Mouse (Mus musculus): ENCODE results near the gene Gm17662. TPM values are rescaled to one million over a fixed set of nuclear protein-coding genes. Genes with fewer than 3 reads are reported as not detected.

The Gm17662 gene
- polyA plus RNA-seq, 1 experiment from 2014 or later: not detected

- H3K9ac ChIP-seq (replicated peaks): no peak overlapping the region
- 0 out of 2 replicates have a peak, but pooled peaks cover 3% of the 10 kb centered on the region for H3K4me1 ChIP-seq
- no peak overlapping the region for H3K27ac ChIP-seq (replicated peaks)
- no peaks in the 10 kb centered on the region for H3K36me3 ChIP-seq
- H3K9me3 ChIP-seq: no peaks in the 10 kb centered on the region
- no peaks in the 10 kb centered on the region for H3K27me3 ChIP-seq
- 77% methylated on average over 5 of the region's 5 CpGs for WGBS
- no peak overlapping the region for H3K4me2 ChIP-seq (replicated peaks)
- ATAC-seq (ENCODE audit: low FRiP score, low read depth): no peak
- H3K4me3 ChIP-seq: no peak overlapping the region
Measured at GRCm38 (mm10) chr4:104893588-104893987, 36.5 kb downstream of the Gm17662 start.

GRCm38 (mm10) chr4:104894004-104894734 lies 37.0 kb downstream of the Gm17662 start:
- H3K4me2 ChIP-seq (replicated peaks): no peak overlapping the region
- no peaks in the 10 kb centered on the region for H3K36me3 ChIP-seq
- H3K27ac ChIP-seq (replicated peaks): no peak overlapping the region
- no peak overlapping the region for H3K9ac ChIP-seq (replicated peaks)
- no peaks in the 10 kb centered on the region for H3K4me1 ChIP-seq
- ATAC-seq (ENCODE audit: low FRiP score, low read depth): no peak
- 59% methylated on average over 13 of the region's 13 CpGs for WGBS
- H3K4me3 ChIP-seq: no peak overlapping the region
- no peaks in the 10 kb centered on the region for H3K27me3 ChIP-seq
- no peaks in the 10 kb centered on the region for H3K9me3 ChIP-seq

GRCm38 (mm10) chr4:104902836-104903235 lies 45.7 kb downstream of the Gm17662 start:
- H3K27me3 ChIP-seq: no peaks in the 10 kb centered on the region
- H3K36me3 ChIP-seq: no peaks in the 10 kb centered on the region
- H3K4me1 ChIP-seq: no peaks in the 10 kb centered on the region
- no peaks in the 10 kb centered on the region for H3K9me3 ChIP-seq
- WGBS: 86% methylated on average over 2 of the region's 2 CpGs
- no peak overlapping the region for H3K4me2 ChIP-seq (replicated peaks)
- no peak for ATAC-seq (ENCODE audit: low FRiP score, low read depth)
- no peak overlapping the region for H3K27ac ChIP-seq (replicated peaks)
- H3K4me3 ChIP-seq: no peak overlapping the region
- H3K9ac ChIP-seq (replicated peaks): no peak overlapping the region

DNA sequence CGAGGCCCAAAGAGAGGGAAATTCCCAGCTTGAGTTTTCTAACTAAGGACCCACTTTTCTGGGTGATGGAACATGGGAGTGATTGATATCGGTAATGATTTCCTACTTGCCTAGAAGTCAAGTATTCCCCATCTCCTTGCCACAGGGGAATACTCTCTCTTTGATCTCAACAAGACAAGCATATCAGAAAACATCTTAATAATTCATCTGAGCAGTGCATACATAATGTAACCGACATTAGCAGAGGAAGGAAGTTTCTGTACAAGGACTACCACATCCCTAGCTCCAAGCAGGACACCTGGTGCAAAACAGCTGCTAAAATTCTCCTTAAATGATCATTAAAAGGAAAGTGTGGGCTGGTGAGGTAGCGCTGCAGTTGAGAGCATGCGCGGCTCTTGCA lies 47.9 kb downstream of the Gm17662 start:
- no peak overlapping the region for H3K9ac ChIP-seq (replicated peaks)
- H3K4me2 ChIP-seq (replicated peaks): no peak overlapping the region
- H3K4me3 ChIP-seq: no peak overlapping the region
- no peaks in the 10 kb centered on the region for H3K36me3 ChIP-seq
- H3K9me3 ChIP-seq: no peaks in the 10 kb centered on the region
- no peak for ATAC-seq (ENCODE audit: low FRiP score, low read depth)
- WGBS: 90% methylated on average over 6 of the region's 6 CpGs
- no peaks in the 10 kb centered on the region for H3K4me1 ChIP-seq
- no peaks in the 10 kb centered on the region; the same call in 1 of the 2 replicates for H3K27me3 ChIP-seq
- H3K27ac ChIP-seq (replicated peaks): no peak overlapping the region

Other genes starting within 250 kb of the Gm17662 start
- not detected in 2 replicates for gene C8b, start 91.0 kb upstream of the Gm17662 start, polyA plus RNA-seq (2016; fragmentation: Nextera tagmentation; extraction: Ambion mirVana)
- not detected in 2 replicates for gene C8a, start 19.1 kb downstream of the Gm17662 start, polyA plus RNA-seq (2016; fragmentation: Nextera tagmentation; extraction: Ambion mirVana)
- 0.26 and 0.27 TPM in 2 replicates for gene Fyb2, start 56.1 kb downstream of the Gm17662 start, polyA plus RNA-seq (2016; fragmentation: Nextera tagmentation; extraction: Ambion mirVana)